Mouse (Mus musculus): ENCODE measurements at regions not wholly inside any gene's neighbourhood (a gene's known extent, or its start where the extent isn't known, plus 50 kb on each side); places are given as distances from the start of the nearest gene placed in this dataset.

DNA sequence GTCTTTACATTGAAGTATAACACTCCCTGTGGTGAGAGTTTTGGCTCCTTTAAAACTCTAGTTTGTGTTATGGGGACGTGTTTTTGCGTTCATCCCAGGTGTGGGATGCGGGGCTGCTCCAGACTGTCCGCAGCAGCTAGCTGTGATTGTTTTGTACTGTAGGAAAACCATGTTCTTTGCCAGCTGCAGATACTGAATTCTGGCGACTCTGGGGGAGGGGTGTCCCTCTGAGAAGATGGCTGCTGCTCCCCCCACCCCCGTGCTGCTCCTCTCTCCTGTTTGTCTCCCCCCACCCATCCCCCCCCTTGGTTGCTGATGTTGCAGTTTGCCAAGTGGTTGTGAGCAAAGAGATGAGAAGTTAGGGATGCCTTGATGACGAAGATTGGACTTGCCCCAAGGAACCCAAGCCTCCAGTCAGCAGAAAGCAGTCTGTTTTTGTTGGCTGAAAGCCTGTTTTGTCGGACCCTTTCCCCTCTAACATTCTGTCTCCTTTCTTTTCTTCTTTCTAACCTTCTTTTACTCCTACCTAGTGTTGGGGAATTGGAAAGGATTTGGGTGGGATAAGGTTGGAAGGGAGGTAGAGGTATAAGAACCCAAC, 107.4 kb upstream of the Zfp507 start:
- TF ChIP-seq CTCF (IDR thresholded peaks at IDR 0.05; ENCODE audit: control insufficient read depth, insufficient read depth, insufficient read length) (no peak), MAX (IDR thresholded peaks at IDR 0.05) (no peak), CEBPB (IDR thresholded peaks at IDR 0.05; ENCODE audit: low read depth) (no peak), FOSL1 (IDR thresholded peaks at IDR 0.05; ENCODE audit: insufficient read depth, low read length, poor library complexity, severe bottlenecking) (no peak), MYOG (IDR thresholded peaks at IDR 0.05; ENCODE audit: control insufficient read depth, extremely low read depth, insufficient read length) (no peak), USF1 (IDR thresholded peaks at IDR 0.05; ENCODE audit: low read depth) (no peak)
